Mouse (Mus musculus): ENCODE results near the gene Csf3r.

DNA sequence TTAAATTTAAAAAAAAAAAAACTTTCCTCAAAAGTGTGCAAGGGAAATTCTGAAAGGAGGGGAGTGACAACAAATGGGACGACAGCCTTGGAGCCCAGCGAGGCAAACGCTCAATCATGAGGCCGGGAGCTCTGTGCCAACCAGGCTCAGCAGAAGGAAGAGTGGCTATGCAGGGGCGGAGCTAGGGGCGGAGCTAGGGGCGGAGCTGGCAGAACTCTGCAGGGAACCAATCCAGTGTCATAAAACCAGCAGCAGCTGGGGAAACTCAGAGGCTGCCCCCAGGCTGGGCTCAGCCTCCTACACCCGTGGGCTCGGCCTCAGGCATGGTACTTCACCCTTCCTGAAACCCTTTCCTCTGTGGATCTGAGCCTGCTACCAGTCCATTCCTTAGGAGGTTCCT is 46.6 kb upstream of the Csf3r start:
- no peak for TF ChIP-seq CTCF (IDR thresholded peaks at IDR 0.05; ENCODE audit: control insufficient read depth, insufficient read depth, low read length)
- no peak for TF ChIP-seq POLR2A (IDR thresholded peaks at IDR 0.05; ENCODE audit: borderline replicate concordance, control insufficient read depth, low read depth, low read length)
